Mouse (Mus musculus) olfactory bulb, adult 2 months (tissue): Measurements from ENCODE around the gene Phkb. TPM values are rescaled to one million over a fixed set of nuclear protein-coding genes. Genes with fewer than 3 reads are reported as not detected.

Experiments
- H3K27ac ChIP-seq: fragments of 200-500 bp; 2 replicates; pipeline ENCODE4 v1.5.1; 2012; ENCODE audit warnings: low read depth, low read length; ENCODE audit not compliant: insufficient read depth
- H3K4me1 ChIP-seq: fragments of 200-500 bp; 2 replicates; pipeline ENCODE4 v1.6.1; 2012; ENCODE audit warnings: low read length; ENCODE audit not compliant: control insufficient read depth, insufficient read depth
- H3K4me3 ChIP-seq: fragments of 200-500 bp; 2 replicates; pipeline ENCODE4 v1.5.1; 2012; ENCODE audit warnings: mild to moderate bottlenecking, low read depth, low read length, moderate library complexity; ENCODE audit not compliant: insufficient read depth
- CTCF ChIP-seq: fragments of 200-500 bp; IDR thresholded peaks from 2 replicates; pipeline ENCODE4 v1.5.1; 2012; ENCODE audit warnings: low read depth, mild to moderate bottlenecking, low read length, moderate library complexity; ENCODE audit not compliant: insufficient read depth
- POLR2A ChIP-seq: fragments of 200-500 bp; IDR thresholded peaks from 2 replicates; pipeline ENCODE4 v1.6.1; 2012; ENCODE audit warnings: mild to moderate bottlenecking, low read depth, low read length, moderate library complexity; ENCODE audit not compliant: insufficient read depth
- WGBS: fragments of 180-500 bp; shearing (Covaris S2); methylation state at CpG from one replicate; pipeline ENCODE4 v1.1.7; 2018; 5-methylcytosine and 5-hydroxymethylcytosine counted together
- polyA plus RNA-seq: library from polyadenylated mRNA; stranded (reverse); fragments of >200 nt; gene quantifications from 2 replicates; pipeline ENCODE4 v1.2.4, GENCODE M21; 2012; ENCODE audit warnings: low replicate concordance; ENCODE audit not compliant: missing spikeins, insufficient read depth, insufficient read length

Phkb gene
- polyA plus RNA-seq, 1 experiment = not detected

DNA sequence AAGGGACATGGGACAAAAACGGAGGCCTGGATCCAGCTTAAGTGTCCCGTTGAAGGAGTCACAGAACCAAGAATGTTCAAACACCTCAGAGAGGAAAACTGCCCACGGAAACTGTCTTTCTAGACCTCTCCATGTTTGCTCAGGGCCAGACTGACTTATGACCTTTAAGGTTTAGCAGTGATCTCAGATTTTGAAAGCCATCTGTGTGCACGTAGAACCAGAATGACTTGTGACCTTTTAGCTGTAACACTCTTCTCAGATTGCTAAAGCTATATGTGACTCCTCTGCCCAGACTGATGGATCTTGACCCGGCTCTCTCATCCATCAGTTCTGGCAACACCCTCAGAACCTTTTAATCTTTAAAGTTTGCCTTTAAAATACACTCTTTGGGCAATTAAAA lies 19.9 kb downstream of the Phkb start:
- H3K4me1 ChIP-seq = no peaks in the 10 kb centered on the region
- no peak for TF ChIP-seq CTCF
- TF ChIP-seq POLR2A = no peak
- H3K4me3 ChIP-seq = no peak overlapping the region
- 91% methylated on average over 5 of the region's 5 CpGs for WGBS
- no peak overlapping the region for H3K27ac ChIP-seq

DNA sequence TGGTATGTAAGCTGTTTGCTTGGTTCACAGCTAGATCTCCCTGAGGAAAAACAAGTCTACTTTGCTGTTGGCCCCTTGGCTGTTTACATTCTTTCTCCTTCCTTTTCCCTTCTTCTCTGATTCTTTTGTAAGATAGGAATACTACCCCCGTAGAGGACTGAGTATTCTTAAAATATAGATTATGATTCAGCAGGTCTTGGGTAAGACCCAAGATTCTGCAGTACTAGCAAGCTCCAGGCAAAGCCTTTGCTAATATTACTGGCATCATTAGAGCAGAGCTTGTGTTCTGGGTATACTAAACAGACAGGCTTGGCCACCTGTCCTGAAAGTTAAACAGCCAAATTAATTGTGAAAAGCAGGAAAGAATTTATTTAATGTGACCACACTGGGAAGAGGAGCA lies 21.6 kb downstream of the Phkb start:
- Histone ChIP-seq H3K27ac (no peak overlapping the region), H3K4me3 (no peak overlapping the region), H3K4me1 (no peaks in the 10 kb centered on the region)
- no peak for TF ChIP-seq POLR2A
- TF ChIP-seq CTCF = no peak
- 46% methylated on average over 1 of the region's 1 CpGs for WGBS

DNA sequence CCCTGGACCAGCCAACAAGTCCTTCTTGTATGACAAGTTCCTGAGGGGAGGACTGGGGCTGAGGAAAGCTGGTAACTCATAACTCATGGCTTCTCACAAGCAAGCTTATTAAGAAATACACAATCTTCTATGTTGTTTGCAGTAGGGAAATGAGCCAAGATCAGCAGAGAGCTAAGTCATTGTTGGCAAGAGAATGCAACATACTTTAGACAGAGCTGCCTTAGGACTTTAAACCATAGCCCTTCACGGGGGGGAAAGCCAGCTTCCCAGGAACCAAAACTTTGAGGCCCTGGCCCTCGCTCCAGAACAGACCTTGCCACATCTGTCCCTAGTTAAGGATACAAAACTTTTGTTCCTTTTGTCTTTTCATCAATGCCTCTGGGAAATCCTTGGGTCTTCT lies 30.9 kb downstream of the Phkb start:
- TF ChIP-seq CTCF = no peak
- TF ChIP-seq POLR2A = no peak
- WGBS = 52% methylated on average over 2 of the region's 2 CpGs
- no peak overlapping the region for H3K27ac ChIP-seq
- H3K4me1 ChIP-seq = no peaks in the 10 kb centered on the region
- H3K4me3 ChIP-seq = no peak overlapping the region

DNA sequence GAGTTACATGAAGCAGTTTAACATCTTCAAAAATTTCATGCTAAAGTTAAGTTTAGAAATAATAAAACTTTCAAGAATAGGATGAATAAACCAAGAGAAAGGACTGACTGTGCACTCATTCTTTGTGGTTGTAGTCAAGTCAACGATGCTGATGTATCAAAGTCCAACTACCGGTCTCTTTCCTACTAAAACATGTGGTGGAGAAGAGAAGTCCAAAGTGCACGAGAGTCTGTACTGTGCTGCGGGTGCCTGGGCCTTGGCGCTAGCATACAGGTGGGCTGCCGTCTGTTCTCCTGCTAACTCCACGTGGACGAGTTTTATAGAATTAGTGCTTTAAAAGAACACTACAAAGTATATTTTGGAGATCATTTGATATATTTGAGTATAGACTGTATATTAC lies 37.2 kb downstream of the Phkb start:
- 98% methylated on average over 8 of the region's 8 CpGs for WGBS
- Histone ChIP-seq H3K4me1 (no peaks in the 10 kb centered on the region), H3K27ac (no peak overlapping the region), H3K4me3 (no peak overlapping the region)
- TF ChIP-seq POLR2A (no peak), CTCF (no peak)

DNA sequence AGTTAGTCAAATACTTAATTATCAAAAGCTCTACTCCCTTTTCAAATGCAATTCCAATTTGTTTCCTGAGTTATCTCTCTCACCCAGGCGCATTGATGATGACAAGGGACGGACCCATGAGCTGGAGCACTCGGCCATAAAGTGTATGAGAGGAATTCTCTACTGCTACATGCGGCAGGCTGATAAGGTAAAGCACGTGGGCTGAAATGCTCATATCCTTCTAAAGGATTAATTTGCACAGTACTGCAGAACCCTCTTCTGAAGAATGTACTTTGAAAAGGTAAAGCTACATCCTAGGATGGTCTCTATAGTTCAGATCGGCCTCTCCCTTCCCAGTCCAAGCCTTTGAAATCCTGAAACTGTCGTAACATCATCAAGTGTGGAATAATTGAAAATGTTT lies 38.9 kb downstream of the Phkb start:
- TF ChIP-seq CTCF (no peak), POLR2A (no peak)

DNA sequence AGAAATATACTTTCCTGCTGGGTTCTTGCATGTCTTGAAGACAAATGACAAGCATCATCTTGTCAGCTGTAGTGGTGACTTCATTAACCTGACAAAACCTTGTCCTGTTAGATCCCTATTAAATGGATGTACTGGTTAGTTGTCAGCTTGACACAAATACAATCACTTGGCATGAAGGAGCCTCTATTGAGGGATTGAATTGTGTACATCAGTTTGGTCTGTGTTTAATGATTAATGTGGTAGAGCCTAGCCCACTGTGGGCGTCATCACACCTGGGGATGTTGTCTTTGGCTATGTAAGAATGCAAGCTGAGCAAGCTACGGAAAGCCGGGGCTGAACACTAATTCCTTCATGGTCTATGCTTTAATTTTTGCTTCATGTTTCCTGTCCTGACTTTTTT lies 44.1 kb downstream of the Phkb start:
- Histone ChIP-seq H3K4me1 (no peaks in the 10 kb centered on the region), H3K27ac (no peak overlapping the region), H3K4me3 (no peak overlapping the region)
- TF ChIP-seq POLR2A = no peak
- TF ChIP-seq CTCF = no peak
- 96% methylated on average over 3 of the region's 3 CpGs for whole genome bisulfite sequencing

More for the DNA sequence above, 38.9 kb downstream of the Phkb start:
- H3K4me1 ChIP-seq = no peaks in the 10 kb centered on the region
- no peak overlapping the region for H3K4me3 ChIP-seq
- H3K27ac ChIP-seq = no peak overlapping the region
- WGBS = 98% methylated on average over 7 of the region's 7 CpGs

DNA sequence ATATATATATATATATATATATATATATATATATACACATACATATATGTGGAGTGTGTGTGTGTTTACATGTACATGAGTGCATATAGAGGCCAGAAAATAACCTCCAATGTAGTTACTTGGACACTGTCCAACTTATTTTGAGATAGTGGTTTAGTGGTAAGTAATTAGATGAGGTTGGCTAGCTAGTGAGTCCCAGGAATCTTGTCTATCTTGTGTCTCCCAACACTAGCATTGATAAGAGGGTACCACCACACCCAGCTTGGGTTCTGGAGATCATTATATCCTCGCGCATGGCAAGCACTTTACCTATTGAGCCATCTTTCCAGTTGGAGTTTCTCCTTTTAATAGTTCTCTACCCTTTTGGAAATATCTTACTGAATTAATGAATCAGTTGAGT lies 56.9 kb downstream of the Phkb start:
- TF ChIP-seq CTCF (no peak), POLR2A (no peak)
- H3K4me3 ChIP-seq = no peak overlapping the region
- H3K27ac ChIP-seq = no peak overlapping the region
- WGBS = 97% methylated on average over 2 of the region's 2 CpGs
- H3K4me1 ChIP-seq = no peaks in the 10 kb centered on the region

DNA sequence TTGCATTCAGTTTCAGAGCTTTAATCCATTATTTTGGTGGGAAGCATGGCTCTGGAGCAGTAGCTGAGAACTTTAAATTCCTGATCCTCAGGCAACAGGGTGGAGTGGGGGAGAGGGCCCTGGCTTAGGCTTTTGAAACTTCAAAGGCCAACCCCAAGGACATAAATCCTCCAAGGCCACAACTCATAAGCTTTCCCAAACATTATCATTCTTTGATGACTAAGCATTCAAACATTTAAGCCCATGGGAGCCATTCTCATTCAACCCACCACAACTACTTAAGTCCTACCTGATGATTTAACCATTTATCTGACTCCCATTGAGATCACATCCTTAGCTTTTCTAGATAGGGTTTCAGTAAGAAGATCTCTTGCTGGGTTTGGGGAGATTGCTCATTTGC lies 84.2 kb downstream of the Phkb start:
- Histone ChIP-seq H3K27ac (peak overlapping the region; percentile 89), H3K4me1 (0 out of 2 replicates have a peak, but pooled peaks cover 2% of the 10 kb centered on the region), H3K4me3 (no peak overlapping the region)
- TF ChIP-seq POLR2A = no peak
- TF ChIP-seq CTCF = no peak

DNA sequence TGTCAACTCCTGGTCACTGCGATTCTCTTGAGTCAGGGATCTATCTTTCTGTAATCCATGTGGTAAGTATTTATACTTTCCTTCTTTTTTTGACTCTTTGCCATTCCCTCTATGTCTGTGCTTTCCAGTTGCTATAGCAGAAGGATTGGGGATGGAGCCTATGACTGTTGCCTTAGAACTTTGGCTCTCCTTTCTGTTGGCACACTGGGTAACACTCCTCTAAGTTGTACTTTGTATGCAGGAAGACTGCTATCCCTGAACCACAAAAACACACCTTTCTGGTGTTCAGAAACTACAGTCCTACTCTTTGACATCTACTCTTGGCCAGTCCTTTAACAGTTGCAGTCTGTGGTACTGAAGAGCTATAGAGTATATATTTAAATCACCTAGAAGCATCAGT lies 84.8 kb downstream of the Phkb start:
- 91% methylated on average over 1 of the region's 1 CpGs for WGBS

DNA sequence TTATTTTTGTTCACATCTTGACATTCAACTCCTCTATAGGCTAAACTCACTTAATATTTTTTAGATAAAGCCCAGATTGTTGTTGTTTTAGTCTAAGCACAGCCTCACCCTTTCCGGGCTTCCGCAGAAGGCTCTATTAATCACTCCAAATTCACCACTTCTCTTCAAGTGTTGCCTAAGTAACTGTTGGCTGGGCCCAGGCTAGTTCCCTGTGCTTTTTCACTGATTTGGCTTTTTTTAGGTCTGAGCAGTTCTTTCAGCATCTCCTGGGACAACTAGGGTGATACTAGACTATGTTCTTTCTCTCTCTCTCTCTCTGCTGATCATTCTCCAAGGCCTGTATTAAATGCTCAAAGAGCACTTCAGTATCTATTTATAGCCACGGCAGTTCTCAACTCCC lies 85.3 kb downstream of the Phkb start:
- no peak for TF ChIP-seq POLR2A
- TF ChIP-seq CTCF = no peak
- WGBS = 17% methylated on average over 3 of the region's 3 CpGs
- peak overlapping the region; percentile 10; the same call in 1 of the 2 replicates for H3K27ac ChIP-seq

More for the DNA sequence above, 84.8 kb downstream of the Phkb start:
- TF ChIP-seq POLR2A (no peak), CTCF (no peak)
- Histone ChIP-seq H3K4me1 (0 out of 2 replicates have a peak, but pooled peaks cover 2% of the 10 kb centered on the region), H3K4me3 (no peak overlapping the region), H3K27ac (peak overlapping the region; percentile 89)

More for the DNA sequence above, 85.3 kb downstream of the Phkb start:
- no peak overlapping the region for H3K4me3 ChIP-seq
- H3K4me1 ChIP-seq = 0 out of 2 replicates have a peak, but pooled peaks cover 2% of the 10 kb centered on the region
